Mouse (Mus musculus) liver, postnatal 0 days (tissue): ENCODE measurements around the gene Plcg1. TPM values are rescaled to one million over a fixed set of nuclear protein-coding genes. Genes with fewer than 3 reads are reported as not detected.
A peak's percentile ranks its signal among the peaks of the same experiment; 100 is the strongest.

Experiments used
- ATAC-seq: fragments of 200-750 bp; cut with Nextera tagmentation; 2 replicates; pipeline ENCODE4 v1.8.0; 2017; ENCODE audit warnings: mild to moderate bottlenecking, moderate library complexity
- DNase-seq: peaks from one replicate; pipeline ENCODE4 v3.0.0-alpha.2; 2016
- H3K27ac ChIP-seq: fragments of 300-500 bp; sonication (generic); 2 replicates; pipeline ENCODE4 v1.5.1; 2014; ENCODE audit warnings: antibody characterized with exemption, moderate library complexity, mild to moderate bottlenecking, low read depth
- H3K27me3 ChIP-seq: fragments of 300-500 bp; sonication (generic); 2 replicates; pipeline ENCODE4 v1.6.1; 2014; ENCODE audit warnings: low read length, control low read depth, mixed read lengths; ENCODE audit not compliant: insufficient read depth
- H3K36me3 ChIP-seq: fragments of 300-500 bp; sonication (generic); replicated peaks from 2 replicates; pipeline ENCODE4 v1.6.1; 2014; ENCODE audit warnings: mild to moderate bottlenecking, control low read depth, low read length, moderate library complexity, mixed read lengths; ENCODE audit not compliant: insufficient read depth
- H3K4me1 ChIP-seq: fragments of 300-500 bp; sonication (generic); 2 replicates; pipeline ENCODE4 v1.6.1; 2014; ENCODE audit warnings: antibody characterized with exemption, mild to moderate bottlenecking, control low read depth; ENCODE audit not compliant: insufficient read depth
- H3K4me2 ChIP-seq: fragments of 300-500 bp; sonication (generic); 2 replicates; pipeline ENCODE4 v1.6.1; 2014; ENCODE audit warnings: low read depth, mild to moderate bottlenecking, low read length, moderate library complexity, mixed read lengths
- H3K4me3 ChIP-seq: fragments of 300-500 bp; sonication (generic); 2 replicates; pipeline ENCODE4 v1.5.1; 2014; ENCODE audit warnings: low read depth, low read length
- H3K9ac ChIP-seq: fragments of 300-500 bp; sonication (generic); replicated peaks from 2 replicates; pipeline ENCODE4 v1.6.1; 2014; ENCODE audit warnings: mild to moderate bottlenecking, moderate library complexity
- H3K9me3 ChIP-seq: fragments of 300-500 bp; sonication (generic); 2 replicates; pipeline ENCODE4 v1.6.1; 2016; ENCODE audit warnings: mild to moderate bottlenecking, control low read depth, low read length, mixed read lengths
- CTCF ChIP-seq: sonication (generic); IDR thresholded peaks from 2 replicates; pipeline ENCODE4 v1.5.1; 2016; ENCODE audit warnings: antibody characterized with exemption, low read depth
- EP300 ChIP-seq: IDR thresholded peaks from 2 replicates; pipeline ENCODE4 v1.6.1; 2016; ENCODE audit warnings: antibody characterized with exemption, low read depth, mild to moderate bottlenecking
- WGBS: fragments of 180-500 bp; shearing (Covaris S2); extraction: QIAGEN DNeasy Blood & Tissue Kit; methylation state at CpG from one replicate; pipeline ENCODE4 v1.1.7; 2014; ENCODE audit not compliant: insufficient replicate concordance; 5-methylcytosine and 5-hydroxymethylcytosine counted together
- polyA plus RNA-seq: library from polyadenylated mRNA; unstranded; fragments of >200 nt; fragmentation: Nextera tagmentation; extraction: Ambion mirVana; gene quantifications from 2 replicates; pipeline ENCODE4 v1.2.1, GENCODE M21; 2015

Plcg1 gene
- polyA plus RNA-seq, 1 experiment from 2014 or later: 6.6 TPM

DNA sequence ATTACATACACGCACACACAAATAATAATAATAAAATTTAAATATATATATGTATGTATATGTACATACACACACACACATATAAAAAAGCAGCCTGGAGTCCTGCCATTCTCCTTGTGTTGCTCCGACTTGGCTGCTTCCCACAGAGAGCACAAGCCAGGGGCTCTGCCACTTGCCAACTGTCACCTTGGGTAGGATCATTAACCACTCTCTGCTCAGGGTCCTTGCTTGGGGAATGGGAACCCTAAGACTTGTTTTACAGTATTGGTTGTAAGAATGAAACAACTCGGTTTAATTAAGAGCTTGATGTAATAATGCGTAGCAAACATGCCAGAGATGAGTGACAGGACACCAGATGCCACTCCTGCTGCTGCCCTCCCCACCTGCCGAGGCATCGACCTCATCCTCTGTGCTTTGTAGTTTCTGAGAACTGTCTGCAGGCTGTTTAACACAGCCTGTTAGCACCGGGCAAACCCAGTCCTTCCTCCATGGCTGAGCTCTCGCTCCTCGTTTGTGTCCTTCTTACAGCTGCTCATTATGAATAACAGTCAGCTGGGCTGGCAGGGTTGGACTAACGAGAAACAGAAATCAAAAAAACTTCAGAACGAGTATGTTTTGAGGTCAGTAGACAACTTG lies 9.5 kb downstream of the Plcg1 start:
- H3K27ac ChIP-seq: peak overlapping the region; percentile 74
- no peaks in the 10 kb centered on the region for H3K36me3 ChIP-seq
- DNase-seq: no peak
- no peaks in the 10 kb centered on the region for H3K9me3 ChIP-seq
- H3K4me1 ChIP-seq: peaks cover 62% of the 10 kb centered on the region
- ATAC-seq: no peak
- H3K9ac ChIP-seq: no peak overlapping the region; the same call in 1 of the 2 replicates
- H3K4me3 ChIP-seq: no peak overlapping the region
- WGBS: 49% methylated on average over 11 of the region's 11 CpGs
- 0 out of 2 replicates have a peak overlapping the region, but pooled peaks have one; percentile 18 for H3K4me2 ChIP-seq
- no peaks in the 10 kb centered on the region for H3K27me3 ChIP-seq
- TF ChIP-seq EP300 (no peak), CTCF (no peak)

DNA sequence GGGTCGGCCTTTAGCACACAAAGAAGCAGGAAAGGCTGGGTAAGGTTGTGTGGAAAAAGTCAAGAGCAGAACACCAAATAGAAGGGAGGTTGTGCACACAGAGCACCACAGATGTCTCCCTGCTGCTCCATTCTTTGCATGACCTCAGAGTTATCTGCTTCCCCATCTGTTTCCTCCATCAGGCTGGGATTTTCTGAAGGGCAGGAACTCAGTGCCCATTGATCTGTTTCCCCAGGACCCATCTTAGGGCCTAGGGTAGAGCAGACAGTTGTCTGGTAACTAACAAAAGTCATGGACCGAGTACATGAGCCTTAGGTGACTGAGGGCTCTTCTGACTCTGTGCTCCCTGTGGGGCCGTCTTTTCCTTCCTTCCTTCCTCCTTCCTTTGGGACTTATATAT lies 10.5 kb downstream of the Plcg1 start:
- peaks cover 59% of the 10 kb centered on the region for H3K4me1 ChIP-seq
- H3K27me3 ChIP-seq: no peaks in the 10 kb centered on the region
- H3K27ac ChIP-seq: peak overlapping the region; percentile 74
- no peak overlapping the region for H3K9ac ChIP-seq
- no peak for DNase-seq
- no peak overlapping the region for H3K4me2 ChIP-seq
- H3K36me3 ChIP-seq: no peaks in the 10 kb centered on the region
- WGBS: 27% methylated on average over 3 of the region's 3 CpGs
- H3K4me3 ChIP-seq: no peak overlapping the region
- TF ChIP-seq EP300: no peak
- no peak for TF ChIP-seq CTCF
- no peaks in the 10 kb centered on the region for H3K9me3 ChIP-seq
- no peak for ATAC-seq

DNA sequence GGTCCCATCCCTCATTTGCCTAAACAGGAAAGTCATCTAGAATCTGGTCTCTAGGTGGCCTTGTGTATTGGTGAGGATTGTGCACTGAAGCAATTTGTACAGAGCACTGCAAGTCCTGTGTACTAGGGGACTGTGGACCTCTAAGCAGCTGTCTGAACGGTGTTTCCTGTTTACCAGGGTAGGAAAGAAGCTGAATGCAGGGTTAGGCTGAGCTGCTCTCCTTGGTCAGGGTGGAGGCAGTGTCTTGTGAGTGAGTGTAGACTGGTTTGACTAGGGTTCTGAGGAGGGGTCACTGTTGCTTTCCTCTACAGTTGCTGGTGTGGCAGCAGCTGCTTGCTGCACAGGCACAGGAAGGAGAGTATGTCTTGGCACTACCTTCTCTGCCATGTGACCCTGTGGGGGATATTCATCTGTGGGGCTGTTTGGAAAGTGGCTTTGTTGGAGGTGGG lies 11.1 kb downstream of the Plcg1 start:
- Histone ChIP-seq H3K9me3 (no peaks in the 10 kb centered on the region), H3K27me3 (no peaks in the 10 kb centered on the region), H3K9ac (peak overlapping the region; percentile 30; the same call in 1 of the 2 replicates), H3K4me3 (no peak overlapping the region), H3K27ac (peak overlapping the region; percentile 74), H3K36me3 (no peaks in the 10 kb centered on the region), H3K4me1 (peaks cover 59% of the 10 kb centered on the region), H3K4me2 (0 out of 2 replicates have a peak overlapping the region, but pooled peaks have one; percentile 15)
- DNase-seq (no peak), ATAC-seq (peak; percentile 59)
- WGBS: 21% methylated on average over 1 of the region's 1 CpGs
- TF ChIP-seq CTCF: no peak
- TF ChIP-seq EP300: no peak

DNA sequence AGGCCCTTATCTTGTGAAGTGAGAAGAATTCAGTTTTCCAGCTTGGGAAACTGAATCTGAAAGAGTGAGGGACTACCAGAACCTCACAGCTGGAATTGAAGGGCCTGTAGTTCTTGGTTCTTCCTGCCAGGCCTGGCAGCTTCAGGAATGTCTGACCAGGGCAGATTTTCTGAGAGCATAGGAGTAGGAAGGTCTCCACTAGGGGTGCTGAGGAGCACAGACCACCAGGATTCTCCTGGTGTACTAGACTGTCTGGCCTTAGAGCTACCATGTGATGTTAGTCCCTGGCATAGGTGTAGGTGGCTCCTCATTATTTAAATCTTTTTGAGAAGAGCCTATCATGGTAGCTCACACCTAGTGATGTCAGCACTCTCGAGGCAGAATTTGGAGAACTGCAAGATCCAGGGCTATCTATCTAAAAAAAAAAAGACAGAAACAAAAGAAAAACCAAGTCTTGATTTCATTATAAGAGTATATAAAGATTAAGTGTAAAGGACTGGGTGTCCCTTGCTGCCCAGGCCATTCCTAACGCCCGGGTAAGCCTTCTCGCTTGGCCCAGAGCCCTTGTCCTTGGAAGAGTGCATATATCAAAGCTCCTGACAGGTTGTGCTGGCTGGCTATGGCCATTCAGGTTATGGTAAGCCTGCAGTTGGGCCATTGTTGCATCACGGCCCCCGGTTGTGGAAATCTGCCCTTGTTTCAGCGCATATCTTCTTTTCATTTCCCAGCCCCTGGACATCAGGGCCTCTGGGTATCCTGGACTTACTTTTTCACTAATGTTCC lies 13.1 kb downstream of the Plcg1 start:
- TF ChIP-seq CTCF (peak; percentile 63), EP300 (no peak)
- DNase-seq (peak; percentile 47), ATAC-seq (no peak)
- WGBS: 73% methylated on average over 7 of the region's 7 CpGs
- Histone ChIP-seq H3K36me3 (peaks cover 10% of the 10 kb centered on the region; the same call in 1 of the 2 replicates), H3K4me3 (no peak overlapping the region), H3K27ac (0 out of 2 replicates have a peak overlapping the region, but pooled peaks have one; percentile 23), H3K4me1 (peaks cover 52% of the 10 kb centered on the region), H3K9ac (no peak overlapping the region), H3K9me3 (no peaks in the 10 kb centered on the region), H3K4me2 (no peak overlapping the region), H3K27me3 (no peaks in the 10 kb centered on the region)

DNA sequence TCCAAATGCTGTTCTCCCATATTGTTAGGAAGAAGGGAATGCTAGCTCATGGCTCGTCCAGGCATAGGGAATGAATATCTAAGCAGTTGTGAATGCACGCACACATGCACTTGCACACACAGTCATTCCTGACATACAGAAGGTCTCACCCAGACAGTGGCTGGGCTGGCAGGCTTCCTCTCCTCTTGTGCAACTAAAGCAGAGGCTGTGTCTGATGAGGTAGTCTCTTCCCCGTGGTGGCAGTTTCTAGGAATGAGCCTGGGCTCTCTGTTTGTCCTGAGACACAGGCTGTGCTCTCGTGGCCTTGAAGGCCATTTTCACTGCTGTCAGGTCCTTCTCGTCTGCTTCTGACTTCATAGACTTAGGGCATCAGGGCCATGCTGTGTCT lies 13.7 kb downstream of the Plcg1 start:
- H3K27ac ChIP-seq: no peak overlapping the region
- no peak overlapping the region for H3K9ac ChIP-seq
- TF ChIP-seq EP300: no peak
- TF ChIP-seq CTCF: no peak
- peaks cover 51% of the 10 kb centered on the region for H3K4me1 ChIP-seq
- peaks cover 12% of the 10 kb centered on the region; the same call in 1 of the 2 replicates for H3K36me3 ChIP-seq
- H3K4me3 ChIP-seq: no peak overlapping the region
- ATAC-seq (no peak), DNase-seq (no peak)
- no peaks in the 10 kb centered on the region for H3K27me3 ChIP-seq
- 53% methylated on average over 5 of the region's 5 CpGs for WGBS
- no peak overlapping the region for H3K4me2 ChIP-seq
- H3K9me3 ChIP-seq: no peaks in the 10 kb centered on the region

DNA sequence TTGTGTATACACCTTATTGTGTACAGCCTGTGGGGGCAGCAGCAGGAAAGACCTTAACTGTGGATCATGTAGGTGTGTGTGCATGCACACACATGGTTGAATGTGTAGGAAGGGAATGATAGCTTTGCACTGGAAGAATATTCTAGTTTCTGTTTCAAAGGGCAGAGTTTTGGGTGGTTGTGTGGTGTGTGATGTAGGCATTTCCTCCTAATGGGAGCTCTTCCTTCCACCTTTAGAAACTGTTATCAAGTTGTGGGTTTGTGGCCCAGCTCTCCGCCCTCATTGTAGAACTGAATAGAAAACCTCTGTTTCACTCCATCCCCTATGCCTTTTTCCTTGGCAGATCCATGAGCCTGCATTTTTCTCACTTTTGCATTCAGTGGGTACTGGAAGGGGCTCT lies 14.4 kb downstream of the Plcg1 start:
- H3K9me3 ChIP-seq: no peaks in the 10 kb centered on the region
- peak overlapping the region; percentile 16; the same call in 1 of the 2 replicates for H3K27ac ChIP-seq
- WGBS: 57% methylated on average over 1 of the region's 1 CpGs
- H3K4me1 ChIP-seq: peaks cover 45% of the 10 kb centered on the region
- H3K4me2 ChIP-seq: no peak overlapping the region
- H3K9ac ChIP-seq: no peak overlapping the region
- no peak overlapping the region for H3K4me3 ChIP-seq
- TF ChIP-seq CTCF (no peak), EP300 (no peak)
- H3K27me3 ChIP-seq: no peaks in the 10 kb centered on the region
- DNase-seq (no peak), ATAC-seq (no peak)
- H3K36me3 ChIP-seq: peaks cover 16% of the 10 kb centered on the region; the same call in 1 of the 2 replicates
